Mouse (Mus musculus): Measurements from ENCODE around the gene Chchd6.

DNA sequence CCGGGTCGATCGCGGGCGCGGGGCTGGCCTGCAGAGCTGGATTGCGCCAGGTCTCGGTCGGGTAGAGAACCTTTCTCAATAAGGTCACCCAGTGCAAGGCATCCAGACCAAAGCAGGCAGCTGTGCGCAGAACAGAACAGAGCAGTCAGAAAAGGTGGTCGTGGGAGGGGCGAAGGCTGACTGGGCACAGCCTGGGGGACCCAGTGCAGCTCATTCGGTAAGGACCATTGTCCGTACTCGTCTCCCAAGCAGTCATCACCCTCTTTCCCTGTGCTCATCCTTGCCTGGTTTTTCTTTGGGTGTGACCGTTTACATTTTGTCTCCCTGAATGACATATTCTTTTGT, 232.4 kb downstream of the Chchd6 start:
- TF ChIP-seq POLR2A (IDR thresholded peaks at IDR 0.05; ENCODE audit: control insufficient read depth in 1 of 2, insufficient read depth in 1 of 2, low read depth in 1 of 2, low read length in 2 of 2, poor library complexity in 1 of 2), result no peak
- TF ChIP-seq CTCF (IDR thresholded peaks at IDR 0.05 in 2 of 3, conservative IDR thresholded peaks at IDR 0.05 in 1 of 3; ENCODE audit: control insufficient read depth in 1 of 3, insufficient read depth in 1 of 3, low read depth in 2 of 3, low read length in 3 of 3, poor library complexity in 1 of 3, severe bottlenecking in 1 of 3), result no peak
- TF ChIP-seq EP300 (IDR thresholded peaks at IDR 0.05; ENCODE audit: low read depth in 1 of 2, low read length in 2 of 2), result no peak
- TF ChIP-seq GATA1 (IDR thresholded peaks at IDR 0.05; ENCODE audit: low read depth, low read length), result no peak

All from MEL (cell line).